Mouse (Mus musculus) lung, adult 18-20 months (tissue): ENCODE results near the gene Nup107.

Experiments used
- DNase-seq, 2 experiments: peaks; one replicate each; pipeline ENCODE4 v3.0.0; 2022; ENCODE audit warnings: mixed read lengths in 2 of 2

Gene Nup107

GRCm38 (mm10) chr10:117801886-117802285 is 9.4 kb upstream of the Nup107 start:
- DNase-seq, result no peak

- DNase-seq, result no peak
Observed at GRCm38 (mm10) chr10:117799806-117800205, 7.3 kb upstream of the Nup107 start.

DNA sequence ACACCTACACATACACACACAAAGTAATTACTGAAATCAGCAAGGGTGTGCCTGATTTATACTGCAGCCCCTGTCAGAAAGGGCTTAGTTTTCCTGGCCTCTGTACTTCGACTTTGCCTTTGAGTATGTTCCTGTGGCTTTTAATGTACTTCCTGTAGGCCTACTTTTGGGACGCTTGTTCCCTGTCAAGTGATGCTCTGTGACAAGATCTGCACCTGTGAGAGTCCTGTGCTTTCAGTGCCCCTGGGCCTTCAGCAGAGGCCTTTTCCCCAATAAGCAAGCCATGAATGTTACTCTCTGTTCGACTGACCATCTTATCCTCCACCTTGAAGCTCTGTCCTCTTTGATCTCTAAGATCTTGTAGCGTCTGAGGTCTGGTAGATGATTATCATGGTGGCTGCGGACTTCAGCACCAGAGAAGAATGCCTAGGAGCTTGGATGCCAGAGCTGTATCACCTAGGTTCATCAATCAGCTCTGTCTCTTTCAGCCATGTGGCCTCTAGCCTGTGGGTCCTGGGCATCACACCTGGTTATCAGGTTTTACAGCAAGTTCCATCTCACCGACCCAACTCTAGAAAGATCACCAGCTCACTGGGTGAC is 6.0 kb upstream of the Nup107 start:
- DNase-seq, result no peak

GRCm38 (mm10) chr10:117797684-117798083 is 5.2 kb upstream of the Nup107 start:
- no peak for DNase-seq

GRCm38 (mm10) chr10:117797106-117797505 is 4.6 kb upstream of the Nup107 start:
- DNase-seq, result no peak

- DNase-seq, result no peak
Observed at GRCm38 (mm10) chr10:117796181-117796580, 3.7 kb upstream of the Nup107 start.

GRCm38 (mm10) chr10:117795206-117795605 is 2.7 kb upstream of the Nup107 start:
- DNase-seq, result no peak

DNA sequence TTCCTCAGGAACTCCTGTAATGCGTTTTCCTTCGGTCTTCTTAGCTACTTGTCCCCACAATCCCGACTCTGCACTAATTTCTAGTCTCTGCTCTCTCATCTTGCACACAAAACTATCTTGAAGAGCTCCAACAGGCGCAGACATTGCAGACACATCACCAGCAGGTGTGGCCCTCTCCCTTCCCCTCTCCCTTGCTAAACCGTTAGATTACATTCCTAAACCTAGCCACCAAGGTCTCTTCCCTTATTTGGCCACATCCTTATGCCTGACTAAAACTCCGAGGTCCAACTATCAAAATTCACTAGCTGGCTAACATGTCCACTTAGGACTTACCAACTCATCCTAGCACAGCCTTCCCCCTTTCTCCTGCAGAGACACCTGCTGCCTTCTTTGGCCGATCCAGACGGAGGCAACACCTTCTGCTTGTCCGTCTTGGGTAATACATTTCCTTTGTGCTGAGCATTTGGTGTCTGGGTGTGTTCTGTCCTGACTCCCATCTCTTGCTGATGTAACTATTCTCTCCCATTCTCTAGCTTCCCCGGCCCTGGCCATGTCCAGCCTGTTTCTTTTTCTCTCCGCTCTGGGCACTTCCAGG is 1.0 kb upstream of the Nup107 start:
- DNase-seq, result no peak

GRCm38 (mm10) chr10:117791171-117791470 is 1.4 kb downstream of the Nup107 start:
- no peak for DNase-seq

- no peak for DNase-seq
Observed at GRCm38 (mm10) chr10:117790421-117791170, 1.9 kb downstream of the Nup107 start.

- no peak for DNase-seq
Observed at GRCm38 (mm10) chr10:117790011-117790410, 2.5 kb downstream of the Nup107 start.

DNA sequence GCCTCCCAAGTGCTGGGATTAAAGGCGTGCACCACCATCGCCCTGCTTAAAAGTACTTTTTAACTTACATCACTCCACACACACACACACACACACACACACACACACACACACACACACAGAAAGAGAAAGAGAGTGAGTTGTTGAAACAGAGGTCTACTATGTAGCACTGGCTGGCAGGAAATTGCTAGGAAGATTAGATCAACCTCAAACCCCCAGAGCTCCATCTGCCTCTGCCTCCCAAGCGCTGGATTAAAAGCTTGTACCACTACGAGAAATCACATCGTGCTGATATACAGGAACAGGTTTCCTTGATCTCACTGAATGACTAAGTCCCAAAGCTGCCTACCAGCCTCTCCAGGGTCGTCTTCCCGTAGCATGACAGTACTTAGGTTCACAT is 7.9 kb downstream of the Nup107 start:
- no peak for DNase-seq

- no peak for DNase-seq
Observed at GRCm38 (mm10) chr10:117783786-117784420, 8.6 kb downstream of the Nup107 start.

GRCm38 (mm10) chr10:117782491-117783260 is 9.8 kb downstream of the Nup107 start:
- no peak for DNase-seq

DNA sequence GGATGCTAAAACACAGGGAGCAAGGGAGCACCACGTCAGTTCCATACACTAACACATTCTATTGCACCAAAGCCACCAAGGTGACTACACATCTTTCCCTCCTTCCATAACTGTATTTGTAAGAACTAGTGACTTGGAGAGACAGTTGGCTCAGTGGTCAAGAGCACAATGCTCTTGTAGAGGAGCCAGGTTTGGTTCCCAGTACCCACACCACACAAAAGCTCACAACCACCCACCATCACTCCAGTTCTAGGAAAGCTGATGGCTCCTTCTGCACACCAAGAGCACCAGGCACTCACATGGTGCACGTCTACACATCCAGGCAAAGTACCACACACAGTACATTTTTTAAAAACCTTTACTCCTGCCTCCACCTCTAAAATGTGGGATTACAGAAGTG is 10.4 kb downstream of the Nup107 start:
- no peak for DNase-seq

DNA sequence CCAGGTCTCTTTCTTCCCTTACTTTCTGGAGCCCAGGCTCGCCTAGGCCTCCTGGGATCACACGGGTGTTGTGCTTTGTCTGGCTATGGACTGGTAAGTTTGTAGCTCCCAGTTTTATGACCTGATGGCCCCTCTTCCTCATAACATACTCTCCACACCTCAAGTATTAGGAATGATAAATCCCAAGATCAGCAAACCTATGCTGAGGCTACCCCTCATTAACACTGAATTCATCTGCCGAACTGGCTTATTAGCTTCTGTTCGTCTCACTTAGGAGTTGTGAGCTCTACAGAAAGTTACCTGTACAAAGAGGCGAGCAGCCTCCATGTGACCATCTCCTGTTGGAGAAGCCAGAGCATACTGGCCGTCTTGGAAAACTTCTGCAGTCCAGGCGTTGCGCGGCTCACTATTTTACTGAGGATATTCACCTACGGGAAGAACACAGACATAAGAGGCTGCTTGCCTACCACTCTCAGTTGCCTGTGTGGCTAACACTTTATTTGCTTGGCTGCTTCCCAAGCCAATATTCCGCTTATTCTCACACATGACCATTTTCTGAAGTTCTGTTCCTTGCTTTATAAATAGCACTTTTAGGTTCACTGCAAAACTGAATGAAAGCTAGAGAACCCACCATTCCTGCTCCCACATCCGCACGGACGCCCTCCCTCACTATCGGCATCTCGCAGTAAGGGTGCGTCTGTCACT is 11.3 kb downstream of the Nup107 start:
- no peak for DNase-seq

- no peak for DNase-seq
Observed at GRCm38 (mm10) chr10:117780306-117780911, 12.1 kb downstream of the Nup107 start.

GRCm38 (mm10) chr10:117779581-117780305 is 12.8 kb downstream of the Nup107 start:
- no peak for DNase-seq

GRCm38 (mm10) chr10:117778951-117779350 is 13.6 kb downstream of the Nup107 start:
- no peak for DNase-seq

DNA sequence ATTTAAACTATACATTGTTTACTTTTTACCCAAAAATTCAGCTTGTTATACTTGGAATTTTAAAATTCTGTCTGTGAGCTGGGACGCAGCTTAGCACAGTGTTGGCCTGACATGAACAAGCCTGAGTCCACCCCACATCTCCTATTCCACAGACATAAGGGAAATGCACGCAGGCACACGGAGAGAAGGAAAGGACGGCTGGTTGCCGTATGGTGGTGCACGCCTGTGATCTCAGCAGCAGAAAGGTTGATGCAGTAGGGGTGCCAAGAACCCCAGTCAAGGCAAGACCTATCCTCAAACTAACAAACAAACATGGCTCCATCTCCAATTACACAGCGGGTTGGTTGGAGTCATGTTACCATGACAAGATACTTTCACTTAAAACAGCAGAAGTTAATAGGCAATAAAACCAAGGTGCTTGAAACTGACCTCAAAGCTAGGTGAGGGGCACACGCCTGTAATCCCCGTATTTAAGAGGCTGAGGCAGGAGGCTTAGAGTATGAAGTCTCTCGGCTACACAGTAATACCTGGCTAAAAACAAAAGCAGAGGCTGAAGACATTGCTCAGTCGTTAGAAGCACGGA is 14.1 kb downstream of the Nup107 start:
- no peak for DNase-seq
